ENCODE assay signal across 12 mouse cellular contexts in the genomic region with DNA sequence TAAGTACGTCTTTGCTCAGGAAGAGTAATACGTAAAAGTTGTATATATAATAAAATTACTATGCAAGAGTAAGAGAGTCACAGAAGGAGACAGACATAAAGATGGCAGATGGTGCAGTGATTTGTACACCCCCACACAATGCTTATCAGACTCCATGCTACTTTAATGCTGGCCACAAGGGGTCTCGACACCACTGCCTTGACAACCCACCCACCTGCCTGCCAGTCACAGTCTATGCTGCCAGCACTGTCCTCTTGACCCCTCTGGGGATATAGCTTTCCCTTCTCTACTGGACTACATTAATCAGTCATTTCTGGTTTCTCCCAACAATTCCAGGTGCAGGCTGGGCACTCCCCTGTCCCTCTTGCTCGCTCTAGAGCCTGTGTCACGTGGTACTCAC. TPM values are rescaled to one million over a fixed set of nuclear protein-coding genes. Genes with fewer than 3 reads are reported as not detected.
DNase-seq lines count a peak whose midpoint lies in the region; ATAC-seq and TF ChIP-seq lines count a peak whose summit lies in the region.
"Had no signal": no experiment of that assay in that cellular context is flagged by ENCODE, and none has a peak within 500 bp of the region (broad histone marks: within the 10 kb centered on the region; RNA-seq: fewer than 3 reads in every experiment).

No protein-coding gene starts in this region.

- peaks cover 36% of the 10 kb centered on the region for H3K36me3 ChIP-seq in hindbrain, embryonic 16.5 days (ENCODE audit: control insufficient read depth, insufficient read depth, low read length)
- H3K36me3 ChIP-seq in hindbrain, embryonic 14.5 days (replicated peaks; ENCODE audit: control insufficient read depth, insufficient read depth): peaks cover 83% of the 10 kb centered on the region
- H3K36me3 ChIP-seq in lung, embryonic 14.5 days (ENCODE audit: insufficient read depth): peaks cover 84% of the 10 kb centered on the region

- peak; percentile 37; the same call in 1 of the 2 replicates for ATAC-seq in hindbrain, embryonic 16.5 days
- ATAC-seq in hindbrain, embryonic 14.5 days (ENCODE audit: low FRiP score): no peak
- 0 out of 2 replicates have a peak, but pooled peaks have one; percentile 36 for ATAC-seq in lung, embryonic 14.5 days (ENCODE audit: insufficient read depth)
- 0 out of 2 replicates have a peak, but pooled peaks have one; percentile 42 for ATAC-seq in granulocyte monocyte progenitor cell, adult 5-6 weeks (replicated peaks; ENCODE audit: poor library complexity, severe bottlenecking)
- ATAC-seq in erythroid progenitor cell, adult 5-6 weeks (replicated peaks; ENCODE audit: low FRiP score, poor library complexity, severe bottlenecking): no peak

- WGBS in hindbrain, embryonic 16.5 days: 78% methylated on average over 5 of the region's 5 CpGs
- 84% methylated on average over 5 of the region's 5 CpGs for WGBS in hindbrain, embryonic 14.5 days
- 60% methylated on average over 5 of the region's 5 CpGs for WGBS in lung, embryonic 14.5 days

- no peak overlapping the region for H3K9ac ChIP-seq in hindbrain, embryonic 16.5 days (ENCODE audit: low read depth, low read length)
- H3K9ac ChIP-seq in hindbrain, embryonic 14.5 days: no peak overlapping the region
- no peak overlapping the region for H3K9ac ChIP-seq in lung, embryonic 14.5 days

- no peaks in the 10 kb centered on the region for H3K27me3 ChIP-seq in hindbrain, embryonic 16.5 days (replicated peaks; ENCODE audit: control insufficient read depth, insufficient read depth, low read length)
- no peaks in the 10 kb centered on the region for H3K27me3 ChIP-seq in hindbrain, embryonic 14.5 days (ENCODE audit: control insufficient read depth, insufficient read depth, low read length)
- no peaks in the 10 kb centered on the region for H3K27me3 ChIP-seq in lung, embryonic 14.5 days (ENCODE audit: insufficient read depth, low read length)

- H3K4me3 ChIP-seq in hindbrain, embryonic 16.5 days (ENCODE audit: low read length): no peak overlapping the region
- H3K4me3 ChIP-seq in hindbrain, embryonic 14.5 days (replicated peaks; ENCODE audit: low read length): no peak overlapping the region
- H3K4me3 ChIP-seq in lung, embryonic 14.5 days (ENCODE audit: low read depth, low read length): no peak overlapping the region

- H3K27ac ChIP-seq in hindbrain, embryonic 16.5 days (ENCODE audit: low read depth, low read length): no peak overlapping the region
- H3K27ac ChIP-seq in hindbrain, embryonic 14.5 days: no peak overlapping the region
- no peak overlapping the region for H3K27ac ChIP-seq in lung, embryonic 14.5 days (ENCODE audit: low read depth)

- intact Hi-C loops in left cerebral cortex, postnatal 10 days (cut with DNase I): no loop called here

- TF ChIP-seq POLR2A in brain, embryonic 14.5 days (IDR thresholded peaks at IDR 0.05; ENCODE audit: borderline replicate concordance, extremely low read depth, insufficient read depth, insufficient read length, poor library complexity, severe bottlenecking): no peak

- DNase-seq in hindbrain, embryonic 14.5 days (ENCODE audit: low spot score): no peak
- DNase-seq in lung, embryonic 14.5 days: peak; percentile 34
- DNase-seq in lung, postnatal 36 days: no peak
- peak; percentile 31 for DNase-seq in brain, embryonic 14.5 days (ENCODE audit: low read depth)
- DNase-seq in left cerebral cortex, postnatal 10 days (ENCODE audit: extremely low spot score in 1 of 2, low spot score in 2 of 2): no peak
- DNase-seq: cerebellum, adult 18-20 months; kidney, adult 11 months; layer of hippocampus, adult 9-11 months; right cerebral cortex, postnatal 4 days had no signal

- H3K4me2 ChIP-seq in hindbrain, embryonic 16.5 days (ENCODE audit: low read length): no peak overlapping the region
- H3K4me2 ChIP-seq in hindbrain, embryonic 14.5 days (replicated peaks): no peak overlapping the region
- H3K4me2 ChIP-seq in lung, embryonic 14.5 days: no peak overlapping the region

- TF ChIP-seq CTCF in lung, embryonic 14.5 days (IDR thresholded peaks at IDR 0.05; ENCODE audit: low read depth): peak; percentile 57
- TF ChIP-seq CTCF in brain, embryonic 14.5 days (IDR thresholded peaks at IDR 0.05; ENCODE audit: borderline replicate concordance, extremely low read depth, insufficient read depth, insufficient read length): peak; percentile 43; the same call in 1 of the 2 replicates

- no peaks in the 10 kb centered on the region for H3K4me1 ChIP-seq in hindbrain, embryonic 16.5 days (ENCODE audit: control insufficient read depth, insufficient read depth, low read depth, low read length)
- no peaks in the 10 kb centered on the region for H3K4me1 ChIP-seq in hindbrain, embryonic 14.5 days (replicated peaks; ENCODE audit: control insufficient read depth, insufficient read depth, low read length)
- no peaks in the 10 kb centered on the region for H3K4me1 ChIP-seq in lung, embryonic 14.5 days (ENCODE audit: insufficient read depth)

- H3K9me3 ChIP-seq in hindbrain, embryonic 16.5 days (ENCODE audit: control insufficient read depth, low read length): no peaks in the 10 kb centered on the region
- no peaks in the 10 kb centered on the region for H3K9me3 ChIP-seq in hindbrain, embryonic 14.5 days (ENCODE audit: control insufficient read depth, low read length)
- H3K9me3 ChIP-seq in lung, embryonic 14.5 days (ENCODE audit: low read depth, low read length): no peaks in the 10 kb centered on the region

RNA-seq across cellular contexts. Expression of a gene that starts 22.7 kb away (rescaled TPM):
- 3.5 and 3.6 TPM in 2 replicates for polyA plus RNA-seq in hindbrain, embryonic 16.5 days (2015; fragmentation: Nextera tagmentation; extraction: Ambion mirVana)
- polyA plus RNA-seq in hindbrain, embryonic 14.5 days (2014; fragmentation: Nextera tagmentation; extraction: Ambion mirVana): 5.2 and 6.5 TPM in 2 replicates
- 11.4 and 15.1 TPM in 2 replicates for polyA plus RNA-seq in lung, embryonic 14.5 days (2014; fragmentation: Nextera tagmentation; extraction: Ambion mirVana)
- 83.2 and 87.6 TPM in 2 replicates for polyA plus RNA-seq in brain, embryonic 14.5 days (2012; rRNA removed)
- total RNA-seq in granulocyte monocyte progenitor cell, adult 5-6 weeks (2014; fragmentation: Nextera tagmentation): 27.4 and 42.7 TPM in 2 replicates
- 29.6 and 47.7 TPM in 2 replicates for total RNA-seq in granulocyte monocyte progenitor cell, adult 5-6 weeks (2017)
- total RNA-seq in erythroid progenitor cell, adult 5-6 weeks (2015; ENCODE audit: low replicate concordance): 12.2 and 23.8 TPM in 2 replicates
- total RNA-seq in erythroid progenitor cell, adult 5-6 weeks (2017; ENCODE audit: low replicate concordance): 7.2 and 9.9 TPM in 2 replicates
- 10 to 100 TPM; 39.9 to 44.9 TPM for total RNA-seq in left cerebral cortex, postnatal 10 days (2021)

RNA-seq across cellular contexts. Expression of a gene that starts 32.5 kb away (rescaled TPM):
- 19.7 and 25.1 TPM in 2 replicates for polyA plus RNA-seq in hindbrain, embryonic 16.5 days (2015; fragmentation: Nextera tagmentation; extraction: Ambion mirVana)
- polyA plus RNA-seq in hindbrain, embryonic 14.5 days (2014; fragmentation: Nextera tagmentation; extraction: Ambion mirVana): 14.6 and 14.7 TPM in 2 replicates
- 2.8 and 2.9 TPM in 2 replicates for polyA plus RNA-seq in lung, embryonic 14.5 days (2014; fragmentation: Nextera tagmentation; extraction: Ambion mirVana)
- polyA plus RNA-seq in brain, embryonic 14.5 days (2012; rRNA removed): 37.5 and 50.4 TPM in 2 replicates
- 14.2 and 34.8 TPM in 2 replicates for total RNA-seq in granulocyte monocyte progenitor cell, adult 5-6 weeks (2014; fragmentation: Nextera tagmentation)
- 7.5 and 8.9 TPM in 2 replicates for total RNA-seq in granulocyte monocyte progenitor cell, adult 5-6 weeks (2017)
- total RNA-seq in erythroid progenitor cell, adult 5-6 weeks (2015; ENCODE audit: low replicate concordance): 0.42 and 5.8 TPM in 2 replicates
- 0.26 TPM in 1 of 2 replicates, not detected in the other for total RNA-seq in erythroid progenitor cell, adult 5-6 weeks (2017; ENCODE audit: low replicate concordance)
- 10 to 100 TPM; 41.7 to 43.5 TPM for total RNA-seq in left cerebral cortex, postnatal 10 days (2021)

RNA-seq across cellular contexts. Expression of a gene that starts 50.7 kb away (rescaled TPM):
- 25.9 and 36.1 TPM in 2 replicates for polyA plus RNA-seq in hindbrain, embryonic 16.5 days (2015; fragmentation: Nextera tagmentation; extraction: Ambion mirVana)
- polyA plus RNA-seq in hindbrain, embryonic 14.5 days (2014; fragmentation: Nextera tagmentation; extraction: Ambion mirVana): 19.2 and 20.6 TPM in 2 replicates
- 79.5 and 99.3 TPM in 2 replicates for polyA plus RNA-seq in lung, embryonic 14.5 days (2014; fragmentation: Nextera tagmentation; extraction: Ambion mirVana)
- 22.9 and 38.7 TPM in 2 replicates for polyA plus RNA-seq in brain, embryonic 14.5 days (2012; rRNA removed)
- total RNA-seq in granulocyte monocyte progenitor cell, adult 5-6 weeks (2014; fragmentation: Nextera tagmentation): 3.6 and 4.3 TPM in 2 replicates
- 3.7 and 3.8 TPM in 2 replicates for total RNA-seq in granulocyte monocyte progenitor cell, adult 5-6 weeks (2017)
- not detected in 2 replicates for total RNA-seq in erythroid progenitor cell, adult 5-6 weeks (2015; ENCODE audit: low replicate concordance)
- total RNA-seq in erythroid progenitor cell, adult 5-6 weeks (2017; ENCODE audit: low replicate concordance): 0.30 TPM in 1 of 2 replicates, not detected in the other
- total RNA-seq in left cerebral cortex, postnatal 10 days (2021): 10 to 100 TPM; 18.5 to 18.8 TPM

Comparison
In these comparisons a context has a peak if more than half of its experiments do, and no peak if none do; other contexts are left out.
1. ATAC-seq: peak in hindbrain, embryonic 16.5 days (single experiment), lung, embryonic 14.5 days (single experiment) and granulocyte monocyte progenitor cell, adult 5-6 weeks (single experiment); none in hindbrain, embryonic 14.5 days (single experiment) and erythroid progenitor cell, adult 5-6 weeks (single experiment).
2. DNase-seq: peak in lung, embryonic 14.5 days (single experiment) and brain, embryonic 14.5 days (single experiment); none in hindbrain, embryonic 14.5 days (single experiment), lung, postnatal 36 days (single experiment) and left cerebral cortex, postnatal 10 days (0 of 2).